Mouse (Mus musculus): ENCODE data around the gene Oxld1. TPM values are rescaled to one million over a fixed set of nuclear protein-coding genes. Genes with fewer than 3 reads are reported as not detected.

Oxld1 gene
- polyA plus RNA-seq (2017; shearing (Covaris generic)) = 10 to 100 TPM; 10.9 to 11.1 TPM

DNA sequence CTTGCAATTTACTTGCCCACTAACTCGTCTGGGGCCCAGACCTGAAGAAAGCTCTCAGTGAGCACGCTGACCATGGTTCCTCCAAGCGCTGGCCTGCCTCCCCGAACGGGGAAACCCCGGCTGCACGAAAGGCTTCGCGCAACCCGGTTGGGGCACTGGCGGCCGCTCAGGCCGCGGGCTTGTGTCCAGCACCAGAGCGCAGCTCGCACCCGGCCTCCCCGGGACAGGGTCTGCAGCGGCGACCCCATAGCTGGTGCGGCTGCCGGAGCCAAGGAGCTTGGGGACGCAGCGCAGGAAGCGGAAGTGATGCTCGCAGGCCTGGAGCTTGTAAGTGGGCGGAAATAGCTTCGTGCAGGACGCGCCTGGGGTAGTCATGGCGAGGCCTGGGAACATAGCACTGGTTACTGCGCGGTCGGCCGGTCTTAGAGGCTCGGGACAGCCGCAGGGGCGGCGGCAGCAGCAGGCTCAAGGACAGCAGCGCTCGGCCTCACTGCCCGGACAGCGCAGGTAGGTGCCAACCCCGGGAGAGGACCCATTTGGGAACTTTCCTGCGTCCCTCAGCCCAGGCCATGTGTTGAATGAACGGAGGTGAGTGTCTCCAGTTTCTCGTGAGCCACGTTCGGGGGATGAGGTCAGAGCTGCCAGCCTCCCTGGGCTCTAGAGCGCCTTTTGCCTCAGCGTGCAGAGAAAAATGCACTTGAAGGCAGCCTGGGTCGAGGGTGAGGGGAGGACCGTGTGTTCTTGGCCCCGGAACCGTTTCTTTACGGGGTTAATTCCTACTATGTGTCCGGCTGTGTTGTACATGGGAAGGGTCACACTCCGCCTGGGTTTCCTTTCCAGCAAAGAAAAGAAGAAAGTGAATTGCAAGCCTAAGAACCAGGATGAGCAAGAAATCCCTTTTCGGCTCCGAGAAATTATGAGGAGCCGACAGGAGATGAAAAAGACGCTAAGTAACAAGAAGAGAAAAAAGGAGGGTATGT lies at the start of gene Oxld1, which contains the start of gene Ccdc137:
Gene Oxld1, minus strand, starts transcription at position 297 of the 980 bp plus-strand sequence.
Gene Ccdc137, plus strand, starts transcription at position 344 of the 980 bp plus-strand sequence.

GRCm38 (mm10) chr11:120491317-120492023 lies 33.6 kb upstream of the Oxld1 start, which contains the start of gene Slc25a10:
Slc25a10 (plus strand) TSS chr11:120491840.

DNA sequence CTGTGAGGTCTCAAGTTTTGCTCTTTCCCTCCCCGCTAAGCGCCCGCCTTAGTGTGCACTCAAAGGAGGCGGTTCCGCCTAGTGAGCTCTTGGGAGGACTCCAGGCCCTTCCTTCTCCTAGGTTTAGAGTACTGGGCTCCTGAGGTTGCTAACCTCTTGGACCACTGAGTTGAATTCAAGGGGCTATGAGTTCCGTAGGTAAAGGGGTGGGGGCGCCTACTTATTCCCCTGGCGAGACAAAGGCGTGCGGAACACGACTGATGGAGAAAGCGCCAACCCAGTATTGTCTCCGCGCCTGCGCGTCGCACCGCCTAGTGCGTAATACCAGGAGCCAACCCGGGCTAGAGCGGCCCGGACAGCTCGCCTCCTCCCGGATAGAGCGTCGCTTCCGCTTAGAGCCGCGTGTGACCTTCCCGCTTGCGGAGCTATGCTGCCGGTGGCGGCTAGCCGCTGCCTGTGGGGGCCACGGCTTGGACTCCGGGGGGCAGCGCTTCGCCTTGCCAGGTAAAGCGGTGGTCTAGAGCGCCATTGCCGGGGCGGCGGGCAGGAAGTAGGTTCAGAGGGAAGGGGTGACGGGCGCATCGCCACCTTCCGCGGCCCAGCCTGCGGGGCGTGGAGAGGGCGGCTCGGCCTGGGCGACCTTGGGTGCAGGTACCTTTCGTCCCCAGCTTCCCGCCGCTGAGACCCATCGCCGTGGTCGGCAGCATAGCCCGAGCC lies 26.6 kb upstream of the Oxld1 start, which contains the start of gene Mrpl12:
Gene Mrpl12, plus strand, starts transcription at position 349 of the 717 bp plus-strand sequence.

DNA sequence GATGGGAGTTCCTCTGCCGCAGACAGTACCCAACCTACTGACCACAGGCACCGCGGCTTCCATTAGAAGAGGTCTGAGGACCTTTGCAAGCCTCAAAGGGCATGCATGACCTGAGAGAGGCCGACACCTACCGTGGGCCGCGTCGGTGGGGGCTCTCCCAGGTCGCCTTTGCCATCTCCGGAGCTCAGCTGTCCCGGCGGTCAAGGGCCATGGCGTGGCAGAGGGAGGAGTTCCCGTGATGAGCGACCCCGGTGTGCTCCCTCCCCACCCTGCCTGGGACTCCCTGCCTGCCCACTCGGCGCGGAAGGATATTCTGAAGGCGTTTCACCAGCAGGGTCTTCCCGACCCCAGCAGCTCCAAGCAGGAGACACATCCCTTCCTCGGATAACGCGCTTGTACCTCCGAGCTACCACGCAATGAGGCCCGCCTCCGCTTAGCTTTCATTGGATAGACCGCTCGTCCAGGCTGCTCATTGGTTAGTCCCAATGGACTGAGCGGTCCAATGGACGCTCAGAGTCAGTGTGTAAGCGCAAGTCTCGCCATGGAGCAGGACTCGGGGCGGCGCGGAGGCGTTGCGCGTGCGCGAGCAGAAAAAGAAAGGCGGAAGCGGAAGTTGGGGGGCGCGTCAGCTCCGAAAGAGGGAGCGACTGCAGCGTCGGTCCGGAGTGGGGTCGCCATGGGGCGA lies 9.3 kb upstream of the Oxld1 start, which contains the start of gene Arl16:
Gene Arl16, minus strand, starts transcription at position 557 of the 685 bp plus-strand sequence.

DNA sequence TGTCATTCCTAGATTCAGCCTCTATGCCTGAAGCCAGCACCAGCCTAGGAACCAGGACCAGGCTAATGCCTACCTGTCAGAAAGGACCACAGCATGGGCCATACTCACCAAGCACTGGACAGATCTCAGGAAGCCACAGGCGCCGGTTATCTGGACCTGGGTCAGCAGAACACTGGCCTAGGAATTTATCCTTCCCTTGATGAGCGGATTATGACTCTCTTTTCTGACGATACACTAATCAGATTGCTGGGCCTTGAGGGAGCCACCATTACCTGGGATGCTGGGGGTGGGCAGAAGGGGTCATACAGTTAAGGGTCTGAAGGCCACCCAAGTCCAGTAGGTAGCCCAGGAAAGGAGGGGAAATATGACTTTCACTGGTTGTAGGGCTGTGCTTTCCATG lies 4.6 kb downstream of the Oxld1 start, which contains the start of gene Pde6g:
Gene Pde6g, minus strand, starts transcription at position 195 of the 400 bp plus-strand sequence.

GRCm38 (mm10) chr11:120442344-120442743 lies 15.5 kb downstream of the Oxld1 start, which contains the start of gene Tspan10:
Tspan10 (plus strand) TSS chr11:120442644.

DNA sequence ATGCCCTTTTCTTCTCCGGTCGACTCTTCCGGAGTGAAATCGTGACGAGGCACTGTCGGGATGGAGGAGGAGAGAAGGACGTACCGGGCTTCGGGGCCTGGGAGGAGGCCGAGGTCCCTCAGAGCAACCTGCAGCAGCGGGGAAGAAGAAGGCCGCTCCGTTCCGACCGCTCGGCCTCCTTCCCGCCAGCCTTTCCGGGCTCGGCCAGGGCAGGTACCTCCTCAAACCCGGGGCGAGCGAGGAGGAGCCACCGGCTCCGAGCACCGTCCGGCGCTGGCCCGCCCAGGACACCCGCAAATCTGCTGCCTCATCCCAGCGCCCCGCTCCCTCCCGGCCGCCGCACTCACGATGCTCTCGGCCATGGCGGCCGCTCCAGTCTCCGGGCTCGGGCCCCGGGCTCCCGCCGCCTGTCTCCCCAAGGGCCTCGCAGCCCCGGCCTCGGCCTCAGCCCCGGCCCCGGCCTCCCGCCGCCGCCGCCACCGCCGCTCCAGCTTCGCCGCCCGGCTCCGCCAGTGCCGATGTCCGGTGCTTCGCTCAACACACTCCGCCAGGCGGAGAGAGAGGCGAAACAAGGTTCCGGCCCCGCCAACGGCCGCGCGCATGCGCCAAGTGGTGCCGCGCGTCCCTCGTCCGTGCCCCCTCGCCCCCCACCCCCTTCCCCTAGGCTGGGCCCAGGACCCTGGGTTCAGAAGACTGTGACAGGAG lies 20.6 kb downstream of the Oxld1 start, which contains the start of gene Nploc4:
Gene Nploc4, minus strand, starts transcription at position 557 of the 705 bp plus-strand sequence.

Other genes with a start within 250 kb of the Oxld1 start
- gene Bahcc1, start 225.1 kb downstream of the Oxld1 start, polyA plus RNA-seq (2017; shearing (Covaris generic)) = under 1 TPM; 0.06 to 0.73 TPM
- gene Actg1, start 109.5 kb downstream of the Oxld1 start, polyA plus RNA-seq (2017; shearing (Covaris generic)) = 1,000 to 10,000 TPM; 1,736 to 3,573 TPM
- under 1 TPM in 1 of 2 experiments, not detected in 1; 0.42 TPM for gene Fscn2, start 96.5 kb downstream of the Oxld1 start, polyA plus RNA-seq (2017; shearing (Covaris generic))
- 10 to 100 TPM; 17.7 to 24.0 TPM for gene Faap100, start 79.3 kb downstream of the Oxld1 start, polyA plus RNA-seq (2017; shearing (Covaris generic))
- gene Nploc4, start 20.4 kb downstream of the Oxld1 start, polyA plus RNA-seq (2017; shearing (Covaris generic)) = 10 to 100 TPM; 29.4 to 53.4 TPM
- gene Tspan10, start 15.4 kb downstream of the Oxld1 start, polyA plus RNA-seq (2017; shearing (Covaris generic)) = under 1 TPM in 1 of 2 experiments, not detected in 1; 0.53 TPM
- gene Pde6g, start 4.6 kb downstream of the Oxld1 start, polyA plus RNA-seq (2017; shearing (Covaris generic)) = under 1 TPM in 1 of 2 experiments, not detected in 1; 0.63 TPM
- gene Ccdc137, start within 50 bp of the Oxld1 start, polyA plus RNA-seq (2017; shearing (Covaris generic)) = 10 to 100 TPM; 27.4 to 32.2 TPM
- 10 to 100 TPM; 26.3 to 36.0 TPM for gene Arl16, start 9.5 kb upstream of the Oxld1 start, polyA plus RNA-seq (2017; shearing (Covaris generic))
- 10 to 100 TPM; 54.0 to 85.3 TPM for gene Mrpl12, start 26.5 kb upstream of the Oxld1 start, polyA plus RNA-seq (2017; shearing (Covaris generic))
- gene Slc25a10, start 33.8 kb upstream of the Oxld1 start, polyA plus RNA-seq (2017; shearing (Covaris generic)) = 10 to 100 TPM in 1 of 2 experiments, 1 to 10 TPM in 1; 8.9 to 11.6 TPM
- gene Gcgr, start 72.6 kb upstream of the Oxld1 start, polyA plus RNA-seq (2017; shearing (Covaris generic)) = not detected
- 100 to 1,000 TPM; 116 to 170 TPM for gene Mcrip1, start 91.7 kb upstream of the Oxld1 start, polyA plus RNA-seq (2017; shearing (Covaris generic))
- gene Ppp1r27, start 93.1 kb upstream of the Oxld1 start, polyA plus RNA-seq (2017; shearing (Covaris generic)) = not detected
- 100 to 1,000 TPM; 254 to 278 TPM for gene P4hb, start 115.2 kb upstream of the Oxld1 start, polyA plus RNA-seq (2017; shearing (Covaris generic))
- 100 to 1,000 TPM; 711 to 836 TPM for gene Arhgdia, start 123.6 kb upstream of the Oxld1 start, polyA plus RNA-seq (2017; shearing (Covaris generic))
- gene Alyref, start 140.3 kb upstream of the Oxld1 start, polyA plus RNA-seq (2017; shearing (Covaris generic)) = 100 to 1,000 TPM; 330 to 378 TPM
- gene Anapc11, start 140.4 kb upstream of the Oxld1 start, polyA plus RNA-seq (2017; shearing (Covaris generic)) = 100 to 1,000 TPM; 108 to 129 TPM
- gene Npb, start 150.4 kb upstream of the Oxld1 start, polyA plus RNA-seq (2017; shearing (Covaris generic)) = 1 to 10 TPM in 1 of 2 experiments, under 1 TPM in 1; 0.55 to 2.3 TPM
- 100 to 1,000 TPM; 101 to 127 TPM for gene Pcyt2, start 159.9 kb upstream of the Oxld1 start, polyA plus RNA-seq (2017; shearing (Covaris generic))
- 100 to 1,000 TPM; 166 to 248 TPM for gene Sirt7, start 167.2 kb upstream of the Oxld1 start, polyA plus RNA-seq (2017; shearing (Covaris generic))
- 10 to 100 TPM; 20.6 to 22.5 TPM for gene Mafg, start 175.5 kb upstream of the Oxld1 start, polyA plus RNA-seq (2017; shearing (Covaris generic))
- under 1 TPM; 0.23 to 0.66 TPM for gene Pycr1, start 185.7 kb upstream of the Oxld1 start, polyA plus RNA-seq (2017; shearing (Covaris generic))
- under 1 TPM; 0.36 to 0.41 TPM for gene Myadml2, start 190.1 kb upstream of the Oxld1 start, polyA plus RNA-seq (2017; shearing (Covaris generic))
- not detected for gene Notum, start 203.1 kb upstream of the Oxld1 start, polyA plus RNA-seq (2017; shearing (Covaris generic))
- 100 to 1,000 TPM; 160 to 177 TPM for gene Aspscr1, start 214.9 kb upstream of the Oxld1 start, polyA plus RNA-seq (2017; shearing (Covaris generic))

Measured in activated CD4-positive, CD25-positive, alpha-beta regulatory T cell (primary cell).